Mouse (Mus musculus): ENCODE data around the gene Usp48. TPM values are rescaled to one million over a fixed set of nuclear protein-coding genes. Genes with fewer than 3 reads are reported as not detected.
A peak's percentile ranks its signal among the peaks of the same experiment; 100 is the strongest.

Usp48 gene
- polyA plus RNA-seq, 2 experiments: 25.9 to 27.4 TPM

- 88% methylated on average over 2 of the region's 2 CpGs for WGBS (ENCODE audit: insufficient replicate concordance)
- H3K9ac ChIP-seq (replicated peaks): no peak overlapping the region
- no peak overlapping the region for H3K4me2 ChIP-seq (ENCODE audit: low read depth)
- H3K36me3 ChIP-seq (replicated peaks; ENCODE audit: control insufficient read depth, insufficient read depth, low read depth): peaks cover 56% of the 10 kb centered on the region
- no peaks in the 10 kb centered on the region for H3K27me3 ChIP-seq (ENCODE audit: control insufficient read depth, insufficient read depth, low read length)
- H3K9me3 ChIP-seq (ENCODE audit: control insufficient read depth, low read length): no peaks in the 10 kb centered on the region
- H3K27ac ChIP-seq: no peak overlapping the region
- TF ChIP-seq EP300 (IDR thresholded peaks at IDR 0.05; ENCODE audit: low read depth) (no peak), CTCF (IDR thresholded peaks at IDR 0.05; ENCODE audit: low read depth) (no peak)
- H3K4me3 ChIP-seq (ENCODE audit: insufficient read depth in 1 of 2, low read depth in 2 of 2, low read length in 2 of 2): no peak overlapping the region
- ATAC-seq (ENCODE audit: insufficient read depth): no peak
- peaks cover 11 to 16% of the 10 kb centered on the region in 2 experiments for H3K4me1 ChIP-seq (replicated peaks; ENCODE audit: control insufficient read depth in 2 of 2, insufficient read depth in 2 of 2, low read length in 1 of 2)
- DNase-seq (ENCODE audit: low read depth in 3 of 3, low spot score in 3 of 3): no peak
Measured at GRCm38 (mm10) chr4:137607023-137607422, 13.5 kb downstream of the Usp48 start.

- Histone ChIP-seq H3K9me3 (ENCODE audit: control insufficient read depth, low read length) (no peaks in the 10 kb centered on the region), H3K4me3 (ENCODE audit: insufficient read depth in 1 of 2, low read depth in 2 of 2, low read length in 2 of 2) (no peak overlapping the region), H3K4me1 (replicated peaks; ENCODE audit: control insufficient read depth in 2 of 2, insufficient read depth in 2 of 2, low read length in 1 of 2) (peaks cover 0 to 3% of the 10 kb centered on the region in 2 experiments; a peak in 2 of 4 replicates), H3K9ac (replicated peaks) (no peak overlapping the region), H3K4me2 (ENCODE audit: low read depth) (no peak overlapping the region), H3K27ac (no peak overlapping the region), H3K27me3 (ENCODE audit: control insufficient read depth, insufficient read depth, low read length) (no peaks in the 10 kb centered on the region), H3K36me3 (replicated peaks; ENCODE audit: control insufficient read depth, insufficient read depth, low read depth) (peaks cover 76% of the 10 kb centered on the region)
- ATAC-seq (ENCODE audit: insufficient read depth) (no peak), DNase-seq (ENCODE audit: low read depth in 3 of 3, low spot score in 3 of 3) (no peak)
- TF ChIP-seq EP300 (IDR thresholded peaks at IDR 0.05; ENCODE audit: low read depth) (no peak), CTCF (IDR thresholded peaks at IDR 0.05; ENCODE audit: low read depth) (no peak)
- WGBS (ENCODE audit: insufficient replicate concordance): 38% methylated on average over 7 of the region's 7 CpGs
Measured at GRCm38 (mm10) chr4:137609281-137609680, 15.7 kb downstream of the Usp48 start.

- Histone ChIP-seq H3K4me2 (ENCODE audit: low read depth) (no peak overlapping the region), H3K36me3 (replicated peaks; ENCODE audit: control insufficient read depth, insufficient read depth, low read depth) (peaks cover 76% of the 10 kb centered on the region), H3K27ac (no peak overlapping the region), H3K9me3 (ENCODE audit: control insufficient read depth, low read length) (no peaks in the 10 kb centered on the region), H3K4me1 (replicated peaks; ENCODE audit: control insufficient read depth in 2 of 2, insufficient read depth in 2 of 2, low read length in 1 of 2) (peaks cover 0 to 3% of the 10 kb centered on the region in 2 experiments; a peak in 2 of 4 replicates), H3K4me3 (ENCODE audit: insufficient read depth in 1 of 2, low read depth in 2 of 2, low read length in 2 of 2) (no peak overlapping the region), H3K27me3 (ENCODE audit: control insufficient read depth, insufficient read depth, low read length) (no peaks in the 10 kb centered on the region), H3K9ac (replicated peaks) (no peak overlapping the region)
- DNase-seq (ENCODE audit: low read depth in 3 of 3, low spot score in 3 of 3): no peak
- peak; percentile 57; the same call in 1 of the 2 replicates for ATAC-seq (ENCODE audit: insufficient read depth)
- 26% methylated on average over 7 of the region's 7 CpGs for WGBS (ENCODE audit: insufficient replicate concordance)
- TF ChIP-seq CTCF (IDR thresholded peaks at IDR 0.05; ENCODE audit: low read depth): no peak
- TF ChIP-seq EP300 (IDR thresholded peaks at IDR 0.05; ENCODE audit: low read depth): no peak
Measured at GRCm38 (mm10) chr4:137609702-137610101, 16.1 kb downstream of the Usp48 start.

- H3K4me3 ChIP-seq (ENCODE audit: insufficient read depth in 1 of 2, low read depth in 2 of 2, low read length in 2 of 2): no peak overlapping the region
- DNase-seq (ENCODE audit: low read depth in 3 of 3, low spot score in 3 of 3) (no peak), ATAC-seq (ENCODE audit: insufficient read depth) (no peak)
- no peak overlapping the region for H3K4me2 ChIP-seq (ENCODE audit: low read depth)
- no peaks in the 10 kb centered on the region for H3K9me3 ChIP-seq (ENCODE audit: control insufficient read depth, low read length)
- no peak overlapping the region for H3K27ac ChIP-seq
- H3K27me3 ChIP-seq (ENCODE audit: control insufficient read depth, insufficient read depth, low read length): no peaks in the 10 kb centered on the region
- peaks cover 0 to 3% of the 10 kb centered on the region in 2 experiments; a peak in 2 of 4 replicates for H3K4me1 ChIP-seq (replicated peaks; ENCODE audit: control insufficient read depth in 2 of 2, insufficient read depth in 2 of 2, low read length in 1 of 2)
- no peak for TF ChIP-seq CTCF (IDR thresholded peaks at IDR 0.05; ENCODE audit: low read depth)
- TF ChIP-seq EP300 (IDR thresholded peaks at IDR 0.05; ENCODE audit: low read depth): no peak
- no peak overlapping the region for H3K9ac ChIP-seq (replicated peaks)
- H3K36me3 ChIP-seq (replicated peaks; ENCODE audit: control insufficient read depth, insufficient read depth, low read depth): peaks cover 74% of the 10 kb centered on the region
- 53% methylated on average over 15 of the region's 15 CpGs for WGBS (ENCODE audit: insufficient replicate concordance)
Measured at GRCm38 (mm10) chr4:137610256-137610655, 16.7 kb downstream of the Usp48 start.

- Histone ChIP-seq H3K27me3 (ENCODE audit: control insufficient read depth, insufficient read depth, low read length) (no peaks in the 10 kb centered on the region), H3K4me2 (ENCODE audit: low read depth) (no peak overlapping the region), H3K4me3 (ENCODE audit: insufficient read depth in 1 of 2, low read depth in 2 of 2, low read length in 2 of 2) (no peak overlapping the region), H3K9me3 (ENCODE audit: control insufficient read depth, low read length) (no peaks in the 10 kb centered on the region), H3K9ac (replicated peaks) (no peak overlapping the region), H3K4me1 (replicated peaks; ENCODE audit: control insufficient read depth in 2 of 2, insufficient read depth in 2 of 2, low read length in 1 of 2) (no peaks in the 10 kb centered on the region), H3K27ac (no peak overlapping the region), H3K36me3 (replicated peaks; ENCODE audit: control insufficient read depth, insufficient read depth, low read depth) (peaks cover 55% of the 10 kb centered on the region)
- DNase-seq (ENCODE audit: low read depth in 3 of 3, low spot score in 3 of 3) (no peak), ATAC-seq (ENCODE audit: insufficient read depth) (no peak)
- 72% methylated on average over 8 of the region's 8 CpGs for WGBS (ENCODE audit: insufficient replicate concordance)
- no peak for TF ChIP-seq CTCF (IDR thresholded peaks at IDR 0.05; ENCODE audit: low read depth)
- no peak for TF ChIP-seq EP300 (IDR thresholded peaks at IDR 0.05; ENCODE audit: low read depth)
Measured at GRCm38 (mm10) chr4:137622847-137623246, 29.3 kb downstream of the Usp48 start.

Measured in liver, embryonic 14.5 days (tissue).